Mouse (Mus musculus) midbrain, embryonic 12.5 days (tissue): ENCODE measurements around the gene Hrh2. TPM values are rescaled to one million over a fixed set of nuclear protein-coding genes. Genes with fewer than 3 reads are reported as not detected.

Experiments used
- ATAC-seq: fragments of 200-750 bp; cut with Nextera tagmentation; 2 replicates; pipeline ENCODE4 v1.8.0; 2017; ENCODE audit warnings: low read depth, moderate TSS enrichment, moderate library complexity; ENCODE audit not compliant: low FRiP score
- H3K27ac ChIP-seq: fragments of 300-500 bp; sonication (generic); replicated peaks from 2 replicates; pipeline ENCODE4 v1.5.1; 2016; ENCODE audit warnings: mild to moderate bottlenecking
- H3K27me3 ChIP-seq: fragments of 300-500 bp; sonication (generic); 2 replicates; pipeline ENCODE4 v1.6.1; 2016; ENCODE audit warnings: mild to moderate bottlenecking
- H3K36me3 ChIP-seq: fragments of 300-500 bp; sonication (generic); 2 replicates; pipeline ENCODE4 v1.6.1; 2016
- H3K4me1 ChIP-seq: fragments of 300-500 bp; sonication (generic); 2 replicates; pipeline ENCODE4 v1.6.1; 2016
- H3K4me2 ChIP-seq: fragments of 300-500 bp; sonication (generic); replicated peaks from 2 replicates; pipeline ENCODE4 v1.6.1; 2016; ENCODE audit warnings: mild to moderate bottlenecking, moderate library complexity
- H3K4me3 ChIP-seq: fragments of 300-500 bp; sonication (generic); 2 replicates; pipeline ENCODE4 v1.5.1; 2016; ENCODE audit warnings: mild to moderate bottlenecking
- H3K9ac ChIP-seq: fragments of 300-500 bp; sonication (generic); replicated peaks from 2 replicates; pipeline ENCODE4 v1.6.1; 2016; ENCODE audit warnings: mild to moderate bottlenecking, moderate library complexity
- H3K9me3 ChIP-seq: fragments of 300-500 bp; sonication (generic); 2 replicates; pipeline ENCODE4 v1.6.1; 2016; ENCODE audit warnings: mild to moderate bottlenecking
- WGBS: fragments of 180-500 bp; shearing (Covaris S2); methylation state at CpG from one replicate; pipeline ENCODE4 v1.1.7; 2016; 5-methylcytosine and 5-hydroxymethylcytosine counted together
- polyA plus RNA-seq: library from polyadenylated mRNA; unstranded; fragments of >200 nt; fragmentation: Nextera tagmentation; extraction: Ambion mirVana; gene quantifications from 2 replicates; pipeline ENCODE4 v1.2.1, GENCODE M21; 2016

Gene Hrh2
- polyA plus RNA-seq = 0.08 and 0.34 TPM in 2 replicates

GRCm38 (mm10) chr13:54192021-54192481, at the start of gene Hrh2:
Gene Hrh2 (plus strand): TSS chr13:54192129.
- H3K4me2 ChIP-seq = peak within 1 kb of the TSS; percentile 71
- H3K9ac ChIP-seq = peak within 1 kb of the TSS; percentile 47
- peaks cover 45% of the 10 kb centered on the region for H3K27me3 ChIP-seq
- H3K4me1 ChIP-seq = peaks cover 6% of the 10 kb centered on the region
- 3% methylated on average over 26 of the region's 31 CpGs for WGBS
- 0 out of 2 replicates have a peak, but pooled peaks have one; percentile 44 for ATAC-seq
- peak within 1 kb of the TSS; percentile 43 for H3K4me3 ChIP-seq
- H3K36me3 ChIP-seq = no peaks in the 10 kb centered on the region
- H3K9me3 ChIP-seq = no peaks in the 10 kb centered on the region
- H3K27ac ChIP-seq = no peak within 1 kb of the TSS

GRCm38 (mm10) chr13:54143788-54144187, 48.1 kb upstream of the Hrh2 start:
- Histone ChIP-seq H3K4me1 (peaks cover 16% of the 10 kb centered on the region), H3K27ac (peak overlapping the region; percentile 61), H3K27me3 (peaks cover 3% of the 10 kb centered on the region), H3K4me2 (peak overlapping the region; percentile 26), H3K4me3 (no peak overlapping the region), H3K9ac (no peak overlapping the region), H3K9me3 (peaks cover 8% of the 10 kb centered on the region), H3K36me3 (no peaks in the 10 kb centered on the region)
- WGBS = 44% methylated on average over 5 of the region's 5 CpGs
- ATAC-seq = peak; percentile 56; the same call in 1 of the 2 replicates

GRCm38 (mm10) chr13:54144624-54145023, 47.3 kb upstream of the Hrh2 start:
- peaks cover 8% of the 10 kb centered on the region for H3K9me3 ChIP-seq
- no peak overlapping the region for H3K4me3 ChIP-seq
- no peak overlapping the region for H3K9ac ChIP-seq
- 80% methylated on average over 5 of the region's 5 CpGs for WGBS
- H3K27me3 ChIP-seq = peaks cover 2% of the 10 kb centered on the region
- H3K27ac ChIP-seq = peak overlapping the region; percentile 61
- H3K36me3 ChIP-seq = no peaks in the 10 kb centered on the region
- H3K4me2 ChIP-seq = no peak overlapping the region
- H3K4me1 ChIP-seq = peaks cover 16% of the 10 kb centered on the region
- ATAC-seq = no peak

GRCm38 (mm10) chr13:54147328-54147727, 44.6 kb upstream of the Hrh2 start:
- Histone ChIP-seq H3K9me3 (peaks cover 8% of the 10 kb centered on the region), H3K36me3 (no peaks in the 10 kb centered on the region), H3K27me3 (peaks cover 3% of the 10 kb centered on the region; the same call in 1 of the 2 replicates), H3K4me3 (no peak overlapping the region), H3K4me2 (no peak overlapping the region), H3K4me1 (peaks cover 16% of the 10 kb centered on the region), H3K9ac (no peak overlapping the region), H3K27ac (no peak overlapping the region)
- 85% methylated on average over 1 of the region's 1 CpGs for WGBS
- no peak for ATAC-seq

GRCm38 (mm10) chr13:54152421-54152820, 39.5 kb upstream of the Hrh2 start:
- H3K4me1 ChIP-seq = no peaks in the 10 kb centered on the region
- H3K9me3 ChIP-seq = no peaks in the 10 kb centered on the region
- ATAC-seq = no peak
- 90% methylated on average over 1 of the region's 1 CpGs for WGBS
- peaks cover 5% of the 10 kb centered on the region; the same call in 1 of the 2 replicates for H3K27me3 ChIP-seq
- no peak overlapping the region for H3K4me2 ChIP-seq
- no peak overlapping the region for H3K27ac ChIP-seq
- H3K4me3 ChIP-seq = no peak overlapping the region
- no peak overlapping the region for H3K9ac ChIP-seq
- H3K36me3 ChIP-seq = no peaks in the 10 kb centered on the region

- H3K9ac ChIP-seq = no peak overlapping the region
- no peaks in the 10 kb centered on the region for H3K4me1 ChIP-seq
- H3K9me3 ChIP-seq = no peaks in the 10 kb centered on the region
- H3K36me3 ChIP-seq = no peaks in the 10 kb centered on the region
- WGBS = 52% methylated on average over 7 of the region's 7 CpGs
- H3K27me3 ChIP-seq = peaks cover 8% of the 10 kb centered on the region
- H3K27ac ChIP-seq = no peak overlapping the region
- ATAC-seq = no peak
- no peak overlapping the region for H3K4me2 ChIP-seq
- no peak overlapping the region for H3K4me3 ChIP-seq
Measured at GRCm38 (mm10) chr13:54152911-54153310, 39.0 kb upstream of the Hrh2 start.

GRCm38 (mm10) chr13:54153672-54154218, 38.2 kb upstream of the Hrh2 start:
- H3K9ac ChIP-seq = no peak overlapping the region
- ATAC-seq = no peak
- H3K9me3 ChIP-seq = no peaks in the 10 kb centered on the region
- WGBS = 22% methylated on average over 9 of the region's 9 CpGs
- peaks cover 8% of the 10 kb centered on the region for H3K4me1 ChIP-seq
- no peaks in the 10 kb centered on the region for H3K36me3 ChIP-seq
- H3K27ac ChIP-seq = no peak overlapping the region
- H3K4me2 ChIP-seq = no peak overlapping the region
- peaks cover 9% of the 10 kb centered on the region; the same call in 1 of the 2 replicates for H3K27me3 ChIP-seq
- H3K4me3 ChIP-seq = no peak overlapping the region

- ATAC-seq = no peak
Measured at GRCm38 (mm10) chr13:54155822-54156221, 36.1 kb upstream of the Hrh2 start.

GRCm38 (mm10) chr13:54159256-54159655, 32.7 kb upstream of the Hrh2 start:
- peak overlapping the region; percentile 17; the same call in 1 of the 2 replicates for H3K4me2 ChIP-seq
- WGBS = 4% methylated on average over 7 of the region's 7 CpGs

More at GRCm38 (mm10) chr13:54155822-54156221, 36.1 kb upstream of the Hrh2 start:
- Histone ChIP-seq H3K27me3 (peaks cover 9% of the 10 kb centered on the region; the same call in 1 of the 2 replicates), H3K4me1 (peaks cover 25% of the 10 kb centered on the region), H3K9ac (no peak overlapping the region), H3K27ac (no peak overlapping the region), H3K4me2 (no peak overlapping the region), H3K9me3 (no peaks in the 10 kb centered on the region), H3K4me3 (no peak overlapping the region), H3K36me3 (no peaks in the 10 kb centered on the region)
- WGBS = 88% methylated on average over 2 of the region's 2 CpGs

GRCm38 (mm10) chr13:54159756-54160155, 32.2 kb upstream of the Hrh2 start:
- H3K4me1 ChIP-seq = peaks cover 25% of the 10 kb centered on the region
- no peak overlapping the region for H3K9ac ChIP-seq
- peaks cover 5% of the 10 kb centered on the region; the same call in 1 of the 2 replicates for H3K27me3 ChIP-seq
- H3K9me3 ChIP-seq = no peaks in the 10 kb centered on the region
- WGBS = 47% methylated on average over 11 of the region's 11 CpGs
- no peaks in the 10 kb centered on the region for H3K36me3 ChIP-seq
- H3K27ac ChIP-seq = peak overlapping the region; percentile 54
- ATAC-seq = no peak
- no peak overlapping the region for H3K4me2 ChIP-seq
- no peak overlapping the region for H3K4me3 ChIP-seq

More at GRCm38 (mm10) chr13:54159256-54159655, 32.7 kb upstream of the Hrh2 start:
- peaks cover 25% of the 10 kb centered on the region for H3K4me1 ChIP-seq
- ATAC-seq = peak; percentile 34; the same call in 1 of the 2 replicates
- no peak overlapping the region for H3K4me3 ChIP-seq
- no peak overlapping the region for H3K9ac ChIP-seq
- peak overlapping the region; percentile 31 for H3K27ac ChIP-seq
- no peaks in the 10 kb centered on the region for H3K36me3 ChIP-seq
- H3K27me3 ChIP-seq = peaks cover 5% of the 10 kb centered on the region; the same call in 1 of the 2 replicates
- no peaks in the 10 kb centered on the region for H3K9me3 ChIP-seq

- peaks cover 25% of the 10 kb centered on the region for H3K4me1 ChIP-seq
- no peak overlapping the region for H3K9ac ChIP-seq
- no peaks in the 10 kb centered on the region for H3K9me3 ChIP-seq
- no peak overlapping the region for H3K27ac ChIP-seq
- ATAC-seq = no peak
- WGBS = 48% methylated on average over 1 of the region's 1 CpGs
- H3K36me3 ChIP-seq = no peaks in the 10 kb centered on the region
- H3K4me2 ChIP-seq = no peak overlapping the region
- H3K27me3 ChIP-seq = peaks cover 5% of the 10 kb centered on the region; the same call in 1 of the 2 replicates
- H3K4me3 ChIP-seq = no peak overlapping the region
Measured at GRCm38 (mm10) chr13:54160546-54160945, 31.4 kb upstream of the Hrh2 start.

GRCm38 (mm10) chr13:54161514-54161913, 30.4 kb upstream of the Hrh2 start:
- no peak for ATAC-seq
- Histone ChIP-seq H3K27me3 (peaks cover 5% of the 10 kb centered on the region; the same call in 1 of the 2 replicates), H3K4me3 (no peak overlapping the region), H3K9me3 (no peaks in the 10 kb centered on the region), H3K4me2 (no peak overlapping the region), H3K4me1 (peaks cover 25% of the 10 kb centered on the region), H3K27ac (no peak overlapping the region), H3K36me3 (no peaks in the 10 kb centered on the region), H3K9ac (no peak overlapping the region)
- 86% methylated on average over 2 of the region's 2 CpGs for WGBS
